Mouse (Mus musculus) spleen, adult 2 months (tissue): ENCODE results near the gene Rtl6.

ENCODE experiments used
- CTCF ChIP-seq: fragments of 200-500 bp; IDR thresholded peaks from 2 replicates; pipeline ENCODE4 v1.5.1; 2011; ENCODE audit warnings: mild to moderate bottlenecking, inconsistent platforms; ENCODE audit not compliant: insufficient read depth, insufficient read length, insufficient replicate concordance; ENCODE audit errors: extremely low read depth
- POLR2A ChIP-seq: fragments of 200-500 bp; IDR thresholded peaks from 2 replicates; pipeline ENCODE4 v1.6.1; 2011; ENCODE audit warnings: low read depth, low read length, inconsistent platforms

- no peak for TF ChIP-seq CTCF
- TF ChIP-seq POLR2A: no peak
Observed at GRCm38 (mm10) chr15:84531535-84531934, 26.1 kb downstream of the Rtl6 start.
